ENCODE assay signal across 24 mouse cellular contexts in the genomic region with DNA sequence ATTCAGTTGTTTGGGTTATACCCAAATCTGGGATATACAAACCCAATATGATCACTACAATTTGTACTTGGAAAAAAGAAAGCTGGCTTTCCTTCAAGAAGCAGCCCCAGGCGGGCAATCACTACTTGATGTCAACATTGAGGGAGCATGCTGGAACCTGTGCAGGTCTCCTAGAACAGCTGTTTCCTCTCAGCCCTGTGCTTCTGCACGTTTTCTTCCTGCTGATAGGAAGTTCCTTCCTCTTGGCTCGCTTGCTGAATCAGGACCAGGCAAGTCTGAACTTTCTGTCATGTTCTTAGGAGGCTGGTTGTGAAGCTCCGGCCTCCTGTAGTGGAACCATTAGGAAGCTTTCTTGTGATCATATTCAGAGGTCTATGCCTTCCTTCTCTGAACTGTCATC.
DNase-seq lines count a peak whose midpoint lies in the region; ATAC-seq lines count a peak whose summit lies in the region.
"Had no signal": no experiment of that assay in that cellular context is flagged by ENCODE, and none has a peak within 500 bp of the region (broad histone marks: within the 10 kb centered on the region; RNA-seq: fewer than 3 reads in every experiment).

No protein-coding gene starts in this region.

- no peaks in the 10 kb centered on the region for H3K4me1 ChIP-seq in embryonic facial prominence, embryonic 14.5 days (ENCODE audit: control insufficient read depth, insufficient read depth, low read length)
- peaks cover 7% of the 10 kb centered on the region; the same call in 1 of the 2 replicates for H3K4me1 ChIP-seq in embryonic facial prominence, embryonic 10.5 days
- no peaks in the 10 kb centered on the region for H3K4me1 ChIP-seq in heart, embryonic 16.5 days (ENCODE audit: control insufficient read depth, insufficient read depth, low read length)
- H3K4me1 ChIP-seq: embryonic facial prominence, embryonic 13.5 days; intestine, embryonic 15.5 days had no signal

- no peak overlapping the region for H3K4me2 ChIP-seq in embryonic facial prominence, embryonic 14.5 days (ENCODE audit: low read depth, low read length)
- no peak overlapping the region for H3K4me2 ChIP-seq in heart, embryonic 16.5 days (ENCODE audit: low read depth, low read length)
- H3K4me2 ChIP-seq: embryonic facial prominence, embryonic 13.5 days; hindbrain, embryonic 14.5 days; intestine, embryonic 15.5 days had no signal

- H3K9me3 ChIP-seq in embryonic facial prominence, embryonic 14.5 days (ENCODE audit: control insufficient read depth, low read length), result no peaks in the 10 kb centered on the region
- no peaks in the 10 kb centered on the region for H3K9me3 ChIP-seq in embryonic facial prominence, embryonic 10.5 days
- H3K9me3 ChIP-seq in heart, embryonic 16.5 days (replicated peaks; ENCODE audit: control insufficient read depth, low read length), result no peaks in the 10 kb centered on the region
- H3K9me3 ChIP-seq: embryonic facial prominence, embryonic 13.5 days; forebrain, embryonic 10.5 days; G1E; hindbrain, embryonic 10.5 days; intestine, embryonic 15.5 days had no signal

- H3K36me3 ChIP-seq in embryonic facial prominence, embryonic 14.5 days (ENCODE audit: control insufficient read depth, insufficient read depth, low read length), result no peaks in the 10 kb centered on the region
- no peaks in the 10 kb centered on the region for H3K36me3 ChIP-seq in embryonic facial prominence, embryonic 10.5 days (replicated peaks)
- H3K36me3 ChIP-seq in heart, embryonic 16.5 days (ENCODE audit: control insufficient read depth, insufficient read depth), result no peaks in the 10 kb centered on the region
- H3K36me3 ChIP-seq: embryonic facial prominence, embryonic 13.5 days; forebrain, embryonic 10.5 days; G1E; hindbrain, embryonic 10.5 days; intestine, embryonic 15.5 days had no signal

- intact Hi-C loops in heart, postnatal 25 days (cut with DNase I), result no loop called here

- 49% methylated on average over 4 of the region's 4 CpGs for WGBS in embryonic facial prominence, embryonic 14.5 days
- 68% methylated on average over 4 of the region's 4 CpGs for WGBS in embryonic facial prominence, embryonic 10.5 days
- 47% methylated on average over 4 of the region's 4 CpGs for WGBS in heart, embryonic 16.5 days

- peak; percentile 66 for DNase-seq in embryonic facial prominence, embryonic 14.5 days (ENCODE audit: low spot score)
- DNase-seq in embryonic facial prominence, embryonic 10.5 days (ENCODE audit: low spot score), result no peak
- no peak for DNase-seq in heart, postnatal 25 days (ENCODE audit: low spot score)
- DNase-seq in kidney, postnatal 10 days, result peak; percentile 9
- DNase-seq in kidney, postnatal 36 days, result no peak
- DNase-seq in fat pad, adult 2 months (ENCODE audit: extremely low read depth, low read depth, low spot score), result peak; percentile 14
- DNase-seq: adrenal gland, postnatal 10 days; B cell, adult 2 months; cerebellum, adult 11-12 months; cerebellum, adult 9-10 months; cerebellum, postnatal 25 days; gastrocnemius, adult 2 months; gastrocnemius, postnatal 25 days; kidney, adult 18-20 months had no signal

- no peaks in the 10 kb centered on the region for H3K27me3 ChIP-seq in embryonic facial prominence, embryonic 14.5 days (replicated peaks; ENCODE audit: control insufficient read depth, insufficient read depth, low read length)
- no peaks in the 10 kb centered on the region for H3K27me3 ChIP-seq in embryonic facial prominence, embryonic 10.5 days (replicated peaks; ENCODE audit: low read depth, poor library complexity, severe bottlenecking)
- H3K27me3 ChIP-seq in heart, embryonic 16.5 days (ENCODE audit: control insufficient read depth, insufficient read depth, low read length), result no peaks in the 10 kb centered on the region
- H3K27me3 ChIP-seq: embryonic facial prominence, embryonic 13.5 days; intestine, embryonic 15.5 days had no signal

- H3K27ac ChIP-seq in embryonic facial prominence, embryonic 14.5 days (replicated peaks; ENCODE audit: low read depth, low read length), result no peak overlapping the region
- no peak overlapping the region for H3K27ac ChIP-seq in embryonic facial prominence, embryonic 10.5 days (replicated peaks)
- no peak overlapping the region for H3K27ac ChIP-seq in heart, embryonic 16.5 days (ENCODE audit: low read length)
- H3K27ac ChIP-seq: embryonic facial prominence, embryonic 13.5 days; forebrain, embryonic 10.5 days; gastrocnemius, adult 2 months; hindbrain, embryonic 10.5 days; hindbrain, embryonic 14.5 days; intestine, embryonic 15.5 days had no signal

- no peak for ATAC-seq in embryonic facial prominence, embryonic 14.5 days (ENCODE audit: low read depth)
- 0 out of 2 replicates have a peak, but pooled peaks have one; percentile 49 for ATAC-seq in heart, embryonic 16.5 days (replicated peaks; ENCODE audit: extremely low read depth, insufficient read depth, low FRiP score)
- no peak for ATAC-seq in cerebellum, adult (ENCODE audit: insufficient number of reproducible peaks, low FRiP score, low TSS enrichment)
- ATAC-seq: CD4-positive, CD25-positive, alpha-beta regulatory T cell, adult 4 months; forebrain, embryonic 14.5 days; intestine, embryonic 15.5 days had no signal

- no peak overlapping the region for H3K9ac ChIP-seq in embryonic facial prominence, embryonic 14.5 days (ENCODE audit: low read depth, low read length)
- H3K9ac ChIP-seq in heart, embryonic 16.5 days (ENCODE audit: low read length), result no peak overlapping the region
- H3K9ac ChIP-seq: embryonic facial prominence, embryonic 13.5 days; hindbrain, embryonic 14.5 days; intestine, embryonic 15.5 days had no signal

- H3K4me3 ChIP-seq in embryonic facial prominence, embryonic 14.5 days (ENCODE audit: low read depth, low read length), result no peak overlapping the region
- H3K4me3 ChIP-seq in embryonic facial prominence, embryonic 10.5 days, result no peak overlapping the region
- no peak overlapping the region for H3K4me3 ChIP-seq in heart, embryonic 16.5 days (ENCODE audit: low read length)
- H3K4me3 ChIP-seq: embryonic facial prominence, embryonic 13.5 days; forebrain, embryonic 10.5 days; gastrocnemius, adult 2 months; hindbrain, embryonic 10.5 days; intestine, embryonic 15.5 days had no signal

Comparison
In these comparisons a context has a peak if more than half of its experiments do, and no peak if none do; other contexts are left out.
1. DNase-seq: peak in embryonic facial prominence, embryonic 14.5 days (single experiment), kidney, postnatal 10 days (single experiment) and fat pad, adult 2 months (single experiment); none in embryonic facial prominence, embryonic 10.5 days (single experiment), heart, postnatal 25 days (single experiment) and kidney, postnatal 36 days (0 of 2).